Mouse (Mus musculus): ENCODE data around the gene Nhsl2. TPM values are rescaled to one million over a fixed set of nuclear protein-coding genes. Genes with fewer than 3 reads are reported as not detected.

Gene Nhsl2
- total RNA-seq, 1 experiment: 1.1 TPM

DNA sequence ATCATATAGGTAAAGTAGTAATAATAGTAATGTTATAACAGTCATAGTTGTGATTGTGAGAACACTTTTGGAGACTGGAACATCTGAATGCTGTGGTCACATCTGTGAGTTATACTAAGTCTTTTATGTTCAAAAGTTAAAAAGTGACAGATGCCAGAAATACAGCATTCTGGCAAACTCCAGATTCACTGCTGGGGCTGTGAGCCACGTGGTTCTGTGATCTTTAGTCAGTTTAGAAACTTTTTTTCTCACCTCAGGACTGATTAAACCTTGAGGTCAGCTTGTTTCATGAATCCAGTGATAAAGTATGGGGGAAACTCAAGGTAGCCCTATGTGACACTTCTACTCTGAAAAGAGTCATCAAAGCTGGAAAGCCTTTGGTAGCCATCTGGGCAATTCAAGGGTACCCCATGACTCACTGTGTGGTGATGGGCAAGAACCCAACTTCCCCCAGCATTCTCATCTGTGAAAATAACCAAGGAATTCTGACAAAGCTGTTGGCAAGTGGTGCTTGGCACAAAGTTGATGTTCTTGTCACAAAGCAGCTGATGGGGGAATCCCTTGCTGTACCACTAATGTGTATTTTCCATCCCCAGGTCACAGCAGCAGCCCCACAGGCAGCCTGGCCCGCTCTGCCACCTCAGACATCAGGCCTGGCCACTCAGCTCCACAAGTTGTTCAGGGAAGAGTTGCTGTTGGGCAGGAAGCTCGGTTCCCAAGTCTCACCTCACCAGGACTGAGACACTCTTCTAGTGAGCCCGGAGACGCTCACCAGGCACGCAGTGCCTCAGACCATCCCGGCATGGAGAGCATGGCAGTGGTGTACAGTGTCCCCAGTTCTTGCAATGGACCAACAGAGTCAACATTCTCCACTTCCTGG, 227.9 kb downstream of the Nhsl2 start:
- Histone ChIP-seq H3K9ac (ENCODE audit: insufficient read depth, low read depth, low read length, poor library complexity, severe bottlenecking) (no peak overlapping the region), H3K36me3 (ENCODE audit: control insufficient read depth, insufficient read depth, low read length, poor library complexity, severe bottlenecking) (no peaks in the 10 kb centered on the region), H3K9me3 (ENCODE audit: control insufficient read depth, insufficient read depth, low read depth, low read length) (no peaks in the 10 kb centered on the region), H3K4me3 (ENCODE audit: insufficient read depth in 1 of 2, low read depth in 1 of 2, low read length in 2 of 2, poor library complexity in 1 of 2, severe bottlenecking in 1 of 2) (no peak overlapping the region), H3K4me1 (ENCODE audit: control insufficient read depth in 2 of 2, insufficient read depth in 2 of 2, low read length in 2 of 2, poor library complexity in 1 of 2) (no peaks in the 10 kb centered on the region), H3K27ac (ENCODE audit: insufficient read depth, low read depth, low read length, poor library complexity, severe bottlenecking) (no peak overlapping the region)
- no peak for DNase-seq (ENCODE audit: low read depth, low spot score)
- TF ChIP-seq HCFC1 (IDR thresholded peaks at IDR 0.05; ENCODE audit: borderline replicate concordance, insufficient read depth, low read length) (no peak), CHD2 (IDR thresholded peaks at IDR 0.05; ENCODE audit: low read depth, low read length) (no peak), ZNF384 (IDR thresholded peaks at IDR 0.05; ENCODE audit: low read depth, low read length) (no peak), MAFK (IDR thresholded peaks at IDR 0.05; ENCODE audit: insufficient read depth, low read depth, low read length) (no peak), ZC3H11A (IDR thresholded peaks at IDR 0.05; ENCODE audit: borderline replicate concordance, low read depth, low read length) (no peak)
- in situ Hi-C loops (cut with MboI; ENCODE audit: low sequenced_read_pairs in 2 of 2, unreplicated experiment in 2 of 2): no loop called here

DNA sequence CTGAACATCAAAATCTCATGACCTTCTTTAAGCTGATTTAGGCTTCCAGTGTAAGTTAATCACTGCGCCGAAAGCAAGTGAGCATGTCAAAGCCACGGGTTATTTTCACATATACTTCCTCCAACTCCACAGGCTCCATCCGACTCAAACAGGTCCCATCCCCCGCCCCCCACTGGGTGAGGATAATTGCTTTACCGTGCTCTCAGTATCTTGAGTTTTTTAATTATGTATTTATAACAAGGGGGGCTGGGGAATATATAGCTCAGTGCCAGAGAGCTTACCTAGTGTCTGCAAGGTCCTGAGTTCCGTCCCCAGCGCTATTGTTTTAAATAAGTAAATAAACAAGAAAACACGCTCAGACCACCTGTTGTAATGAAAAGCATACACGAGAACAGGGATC, 231.9 kb downstream of the Nhsl2 start:
- H3K4me1 ChIP-seq (ENCODE audit: control insufficient read depth in 2 of 2, insufficient read depth in 2 of 2, low read length in 2 of 2, poor library complexity in 1 of 2): no peaks in the 10 kb centered on the region
- no peak overlapping the region for H3K27ac ChIP-seq (ENCODE audit: insufficient read depth, low read depth, low read length, poor library complexity, severe bottlenecking)
- H3K9ac ChIP-seq (ENCODE audit: insufficient read depth, low read depth, low read length, poor library complexity, severe bottlenecking): no peak overlapping the region
- no peak for DNase-seq (ENCODE audit: low read depth, low spot score)
- no peak for TF ChIP-seq MAFK (IDR thresholded peaks at IDR 0.05; ENCODE audit: insufficient read depth, low read depth, low read length)
- no peak for TF ChIP-seq ZC3H11A (IDR thresholded peaks at IDR 0.05; ENCODE audit: borderline replicate concordance, low read depth, low read length)
- TF ChIP-seq CHD2 (IDR thresholded peaks at IDR 0.05; ENCODE audit: low read depth, low read length): no peak
- TF ChIP-seq ZNF384 (IDR thresholded peaks at IDR 0.05; ENCODE audit: low read depth, low read length): no peak
- no peak for TF ChIP-seq HCFC1 (IDR thresholded peaks at IDR 0.05; ENCODE audit: borderline replicate concordance, insufficient read depth, low read length)
- no peak overlapping the region for H3K4me3 ChIP-seq (ENCODE audit: insufficient read depth in 1 of 2, low read depth in 1 of 2, low read length in 2 of 2, poor library complexity in 1 of 2, severe bottlenecking in 1 of 2)
- H3K36me3 ChIP-seq (ENCODE audit: control insufficient read depth, insufficient read depth, low read length, poor library complexity, severe bottlenecking): no peaks in the 10 kb centered on the region
- H3K9me3 ChIP-seq (ENCODE audit: control insufficient read depth, insufficient read depth, low read depth, low read length): no peaks in the 10 kb centered on the region
- in situ Hi-C loops (cut with MboI; ENCODE audit: low sequenced_read_pairs in 2 of 2, unreplicated experiment in 2 of 2): no loop called here

DNA sequence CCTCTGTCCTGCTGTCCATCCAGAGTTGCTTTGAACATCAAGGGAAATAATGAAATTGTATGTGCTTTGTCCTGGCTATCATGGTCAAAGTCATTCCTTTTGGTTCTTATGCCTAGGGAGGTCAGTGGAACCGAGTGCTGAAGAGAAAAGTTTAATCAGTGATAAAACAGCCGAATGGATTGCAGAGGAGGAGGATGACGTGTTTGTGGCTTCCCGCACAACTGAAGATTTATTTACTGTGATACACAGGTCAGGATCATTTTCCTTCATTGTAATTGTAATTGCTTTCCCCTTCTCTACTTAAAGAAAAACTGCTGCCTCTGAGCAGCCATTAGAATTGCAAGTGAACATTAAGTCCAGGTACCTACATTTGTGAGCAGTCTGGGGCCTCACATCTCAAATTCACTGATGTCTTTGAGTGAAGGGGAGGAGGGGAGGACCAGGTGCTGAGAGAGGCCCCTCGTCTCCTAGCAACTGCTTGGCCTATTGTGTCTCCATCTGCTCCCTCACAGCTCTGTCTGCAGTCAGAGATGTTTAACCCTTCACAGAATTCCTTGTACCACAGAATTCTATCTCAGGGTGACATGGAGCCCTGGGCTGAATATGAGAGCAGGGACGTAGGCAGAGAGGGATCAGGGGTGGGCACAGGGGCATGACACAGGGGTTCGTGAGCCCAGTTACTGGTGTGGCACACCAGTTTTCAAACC, 232.5 kb downstream of the Nhsl2 start:
- in situ Hi-C loops (cut with MboI; ENCODE audit: low sequenced_read_pairs in 2 of 2, unreplicated experiment in 2 of 2): no loop called here
- TF ChIP-seq CHD2 (IDR thresholded peaks at IDR 0.05; ENCODE audit: low read depth, low read length) (no peak), MAFK (IDR thresholded peaks at IDR 0.05; ENCODE audit: insufficient read depth, low read depth, low read length) (no peak), ZC3H11A (IDR thresholded peaks at IDR 0.05; ENCODE audit: borderline replicate concordance, low read depth, low read length) (no peak), ZNF384 (IDR thresholded peaks at IDR 0.05; ENCODE audit: low read depth, low read length) (no peak), HCFC1 (IDR thresholded peaks at IDR 0.05; ENCODE audit: borderline replicate concordance, insufficient read depth, low read length) (no peak)
- H3K4me3 ChIP-seq (ENCODE audit: insufficient read depth in 1 of 2, low read depth in 1 of 2, low read length in 2 of 2, poor library complexity in 1 of 2, severe bottlenecking in 1 of 2): no peak overlapping the region
- no peak overlapping the region for H3K27ac ChIP-seq (ENCODE audit: insufficient read depth, low read depth, low read length, poor library complexity, severe bottlenecking)
- H3K36me3 ChIP-seq (ENCODE audit: control insufficient read depth, insufficient read depth, low read length, poor library complexity, severe bottlenecking): no peaks in the 10 kb centered on the region
- DNase-seq (ENCODE audit: low read depth, low spot score): no peak
- H3K9me3 ChIP-seq (ENCODE audit: control insufficient read depth, insufficient read depth, low read depth, low read length): no peaks in the 10 kb centered on the region
- no peak overlapping the region for H3K9ac ChIP-seq (ENCODE audit: insufficient read depth, low read depth, low read length, poor library complexity, severe bottlenecking)
- H3K4me1 ChIP-seq (ENCODE audit: control insufficient read depth in 2 of 2, insufficient read depth in 2 of 2, low read length in 2 of 2, poor library complexity in 1 of 2): no peaks in the 10 kb centered on the region

DNA sequence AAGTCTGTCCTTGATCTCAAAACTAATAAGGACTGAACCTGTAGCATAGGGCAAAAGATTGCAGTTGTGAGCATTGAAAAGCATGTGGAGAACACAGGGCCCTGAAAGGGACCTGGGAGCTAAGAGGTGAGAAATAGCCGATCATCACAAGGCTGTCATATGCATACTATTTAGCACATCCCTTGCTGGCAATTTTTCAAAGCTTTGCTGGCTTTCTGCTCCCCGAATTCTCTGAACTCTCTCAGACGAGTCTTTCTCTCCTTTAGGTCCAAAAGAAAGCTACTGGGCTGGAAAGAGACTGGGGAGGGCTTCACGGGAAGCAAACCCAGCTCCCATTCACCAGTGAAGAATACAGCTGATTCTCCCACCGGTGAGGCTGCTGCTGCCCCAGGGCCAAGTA, 233.2 kb downstream of the Nhsl2 start:
- no peak for TF ChIP-seq CHD2 (IDR thresholded peaks at IDR 0.05; ENCODE audit: low read depth, low read length)
- TF ChIP-seq ZC3H11A (IDR thresholded peaks at IDR 0.05; ENCODE audit: borderline replicate concordance, low read depth, low read length): no peak
- no peak for TF ChIP-seq ZNF384 (IDR thresholded peaks at IDR 0.05; ENCODE audit: low read depth, low read length)
- no peak for TF ChIP-seq MAFK (IDR thresholded peaks at IDR 0.05; ENCODE audit: insufficient read depth, low read depth, low read length)
- TF ChIP-seq HCFC1 (IDR thresholded peaks at IDR 0.05; ENCODE audit: borderline replicate concordance, insufficient read depth, low read length): no peak
- Histone ChIP-seq H3K4me3 (ENCODE audit: insufficient read depth in 1 of 2, low read depth in 1 of 2, low read length in 2 of 2, poor library complexity in 1 of 2, severe bottlenecking in 1 of 2) (no peak overlapping the region), H3K4me1 (ENCODE audit: control insufficient read depth in 2 of 2, insufficient read depth in 2 of 2, low read length in 2 of 2, poor library complexity in 1 of 2) (no peaks in the 10 kb centered on the region), H3K36me3 (ENCODE audit: control insufficient read depth, insufficient read depth, low read length, poor library complexity, severe bottlenecking) (no peaks in the 10 kb centered on the region), H3K27ac (ENCODE audit: insufficient read depth, low read depth, low read length, poor library complexity, severe bottlenecking) (no peak overlapping the region), H3K9me3 (ENCODE audit: control insufficient read depth, insufficient read depth, low read depth, low read length) (no peaks in the 10 kb centered on the region), H3K9ac (ENCODE audit: insufficient read depth, low read depth, low read length, poor library complexity, severe bottlenecking) (no peak overlapping the region)
- no peak for DNase-seq (ENCODE audit: low read depth, low spot score)
- in situ Hi-C loops (cut with MboI; ENCODE audit: low sequenced_read_pairs in 2 of 2, unreplicated experiment in 2 of 2): no loop called here
